Mouse (Mus musculus) liver, embryonic 11.5 days (tissue): ENCODE measurements around the gene Olfr1373. TPM values are rescaled to one million over a fixed set of nuclear protein-coding genes. Genes with fewer than 3 reads are reported as not detected.
"Not testable (repeated sequence)": the region's sequence is repeated elsewhere in the genome, so short reads cannot be mapped to it uniquely, and the experiment has no call there.

Experiments used
- ATAC-seq: fragments of 200-750 bp; cut with Nextera tagmentation; replicated peaks from 2 replicates; pipeline ENCODE4 v1.8.0; 2017; ENCODE audit warnings: moderate number of reproducible peaks, mild to moderate bottlenecking, moderate TSS enrichment, moderate library complexity; ENCODE audit not compliant: low FRiP score
- DNase-seq: peaks from one replicate; pipeline ENCODE4 v3.0.0-alpha.2; 2017; ENCODE audit warnings: low spot score
- H3K27ac ChIP-seq: fragments of 300-500 bp; sonication (generic); 2 replicates; pipeline ENCODE4 v1.5.1; 2014; ENCODE audit warnings: mild to moderate bottlenecking, low read depth, low read length, control low read depth
- H3K27me3 ChIP-seq: fragments of 300-500 bp; sonication (generic); replicated peaks from 2 replicates; pipeline ENCODE4 v1.6.1; 2014; ENCODE audit warnings: low read length, mixed read lengths; ENCODE audit not compliant: control insufficient read depth, insufficient read depth
- H3K36me3 ChIP-seq: fragments of 300-500 bp; sonication (generic); 2 replicates; pipeline ENCODE4 v1.6.1; 2014; ENCODE audit warnings: mild to moderate bottlenecking, low read length, moderate library complexity, mixed read lengths; ENCODE audit not compliant: control insufficient read depth, insufficient read depth
- H3K4me1 ChIP-seq: fragments of 300-500 bp; sonication (generic); replicated peaks from 2 replicates; pipeline ENCODE4 v1.6.1; 2014; ENCODE audit warnings: low read length, mixed read lengths; ENCODE audit not compliant: control insufficient read depth, insufficient read depth
- H3K4me2 ChIP-seq: fragments of 300-500 bp; sonication (generic); 2 replicates; pipeline ENCODE4 v1.6.1; 2014; ENCODE audit warnings: mild to moderate bottlenecking, control low read depth, moderate library complexity
- H3K4me3 ChIP-seq: fragments of 300-500 bp; sonication (generic); 2 replicates; pipeline ENCODE4 v1.5.1; 2014; ENCODE audit warnings: low read depth, low read length, control low read depth
- H3K9ac ChIP-seq: fragments of 300-500 bp; sonication (generic); 2 replicates; pipeline ENCODE4 v1.6.1; 2014; ENCODE audit warnings: low read depth, low read length, control low read depth
- H3K9me3 ChIP-seq: fragments of 300-500 bp; sonication (generic); 2 replicates; pipeline ENCODE4 v1.6.1; 2016; ENCODE audit warnings: low read length, inconsistent platforms, mixed read lengths; ENCODE audit not compliant: control insufficient read depth
- WGBS: fragments of 180-500 bp; shearing (Covaris S2); extraction: QIAGEN DNeasy Blood & Tissue Kit; methylation state at CpG from one replicate; pipeline ENCODE4 v1.1.7; 2014; 5-methylcytosine and 5-hydroxymethylcytosine counted together
- polyA plus RNA-seq: library from polyadenylated mRNA; unstranded; fragments of >200 nt; fragmentation: Nextera tagmentation; extraction: Ambion mirVana; gene quantifications from 2 replicates; pipeline ENCODE4 v1.2.1, GENCODE M21; 2014

Olfr1373 gene
- polyA plus RNA-seq, 1 experiment from 2014 or later = not detected

DNA sequence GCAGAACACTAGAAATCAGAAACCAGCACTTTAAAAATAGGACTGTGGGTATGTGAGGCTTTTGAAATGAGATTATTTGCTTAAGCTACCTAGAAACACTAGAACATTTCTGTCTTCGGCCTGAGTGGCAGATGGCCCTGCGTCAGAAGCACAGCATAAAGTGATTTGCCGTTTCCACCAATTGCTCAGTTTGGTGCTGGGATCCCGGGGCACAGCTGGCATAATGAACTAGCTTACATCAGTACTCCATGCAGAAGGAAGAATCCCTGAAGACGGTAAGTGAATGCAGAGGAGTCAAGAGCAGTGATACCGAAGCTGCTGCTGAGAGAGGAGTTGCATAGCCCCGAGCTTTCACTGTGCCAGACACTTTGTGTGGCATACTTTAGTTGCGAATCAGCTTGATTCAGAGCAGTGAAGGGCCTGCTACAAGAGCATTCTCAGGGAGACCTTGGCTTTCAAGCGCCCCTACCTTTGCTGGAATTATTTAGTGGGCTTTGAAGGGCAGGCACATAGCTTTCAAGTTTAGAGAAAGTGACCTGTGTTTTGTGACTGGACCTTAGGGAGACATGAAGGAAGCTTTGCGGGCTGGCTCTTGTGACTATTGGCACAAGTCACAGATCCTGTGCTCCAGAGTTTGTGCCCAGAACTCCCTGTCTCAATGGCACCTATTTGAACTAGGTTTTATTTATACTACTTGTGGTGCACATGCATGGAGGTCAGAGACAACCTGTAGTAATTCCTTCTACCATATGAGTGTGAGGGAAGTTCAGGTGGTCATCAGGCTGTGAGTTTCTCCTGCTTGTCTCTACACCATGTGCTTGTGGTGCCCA is 15.5 kb downstream of the Olfr1373 start:
- Histone ChIP-seq H3K9me3 (no peaks in the 10 kb centered on the region), H3K4me1 (no peaks in the 10 kb centered on the region), H3K4me3 (no peak overlapping the region), H3K4me2 (no peak overlapping the region), H3K27ac (no peak overlapping the region), H3K36me3 (peaks cover 2% of the 10 kb centered on the region; the same call in 1 of the 2 replicates), H3K9ac (no peak overlapping the region), H3K27me3 (no peaks in the 10 kb centered on the region)
- DNase-seq (no peak), ATAC-seq (no peak)
- 83% methylated on average over 10 of the region's 10 CpGs for WGBS

DNA sequence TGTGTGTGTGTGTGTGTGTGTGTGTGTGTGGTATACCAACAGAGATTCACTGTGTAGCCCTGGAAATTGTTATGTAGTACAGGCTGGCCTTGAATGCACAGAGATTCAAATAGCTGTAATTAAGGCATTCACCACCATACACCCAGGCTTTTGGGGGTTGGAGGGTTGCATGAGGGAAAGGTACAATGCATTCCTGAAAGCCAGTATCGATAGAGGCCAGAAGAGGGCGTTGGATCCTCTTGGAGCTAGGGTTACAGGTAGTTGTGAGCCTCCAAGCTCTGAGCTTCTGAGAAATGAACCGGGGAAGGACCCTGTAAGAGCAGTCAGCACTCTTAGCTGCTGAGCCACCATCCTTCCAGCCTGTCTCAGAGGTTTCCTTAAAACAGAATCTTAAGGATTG is 16.2 kb downstream of the Olfr1373 start:
- no peaks in the 10 kb centered on the region for H3K4me1 ChIP-seq
- no peak overlapping the region for H3K9ac ChIP-seq
- no peak overlapping the region for H3K4me2 ChIP-seq
- DNase-seq (no peak), ATAC-seq (no peak)
- peaks cover 8% of the 10 kb centered on the region; the same call in 1 of the 2 replicates for H3K36me3 ChIP-seq
- no peaks in the 10 kb centered on the region for H3K27me3 ChIP-seq
- no peak overlapping the region for H3K27ac ChIP-seq
- H3K4me3 ChIP-seq = no peak overlapping the region
- H3K9me3 ChIP-seq = no peaks in the 10 kb centered on the region
- WGBS = 27% methylated on average over 3 of the region's 3 CpGs

DNA sequence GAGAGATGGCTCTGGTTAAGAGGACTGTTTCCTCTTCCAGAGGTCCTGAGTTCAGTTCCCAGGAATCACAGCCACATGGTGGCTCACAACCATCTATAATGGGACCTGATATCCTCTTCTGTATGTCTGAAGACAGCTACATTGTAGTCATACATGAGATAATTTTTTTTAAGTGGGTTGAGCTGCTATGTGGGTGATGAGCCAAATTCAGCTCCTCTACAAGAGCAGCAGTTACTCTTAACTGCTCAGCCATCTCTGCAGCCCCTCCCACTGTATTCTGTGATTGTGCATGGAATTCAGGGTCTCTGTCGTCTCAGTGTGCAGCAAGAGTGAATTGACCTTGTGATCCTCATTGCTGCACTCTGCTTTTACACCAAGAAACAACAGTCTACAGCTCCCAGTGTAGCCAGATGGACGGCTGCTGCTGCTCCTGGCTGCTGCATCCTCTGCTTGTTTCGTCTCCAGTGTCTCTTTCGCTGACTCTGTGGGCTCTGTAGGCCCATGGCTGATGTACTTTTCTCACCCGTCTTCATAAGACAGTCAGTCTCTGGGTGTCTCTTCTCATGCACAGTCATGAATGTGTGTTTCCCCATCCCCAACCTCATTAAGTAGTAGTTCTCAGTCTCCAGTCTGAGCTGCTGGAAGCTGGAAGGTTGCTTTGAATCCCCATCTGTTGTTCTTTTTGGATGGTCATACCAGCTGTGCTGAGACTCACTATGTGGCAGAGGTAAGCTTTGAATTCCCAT is 16.8 kb downstream of the Olfr1373 start:
- Histone ChIP-seq H3K9me3 (no peaks in the 10 kb centered on the region), H3K9ac (no peak overlapping the region), H3K4me3 (no peak overlapping the region), H3K27me3 (no peaks in the 10 kb centered on the region), H3K27ac (no peak overlapping the region), H3K36me3 (peaks cover 12% of the 10 kb centered on the region), H3K4me2 (no peak overlapping the region), H3K4me1 (no peaks in the 10 kb centered on the region)
- ATAC-seq (no peak), DNase-seq (no peak)
- WGBS = 79% methylated on average over 5 of the region's 5 CpGs

DNA sequence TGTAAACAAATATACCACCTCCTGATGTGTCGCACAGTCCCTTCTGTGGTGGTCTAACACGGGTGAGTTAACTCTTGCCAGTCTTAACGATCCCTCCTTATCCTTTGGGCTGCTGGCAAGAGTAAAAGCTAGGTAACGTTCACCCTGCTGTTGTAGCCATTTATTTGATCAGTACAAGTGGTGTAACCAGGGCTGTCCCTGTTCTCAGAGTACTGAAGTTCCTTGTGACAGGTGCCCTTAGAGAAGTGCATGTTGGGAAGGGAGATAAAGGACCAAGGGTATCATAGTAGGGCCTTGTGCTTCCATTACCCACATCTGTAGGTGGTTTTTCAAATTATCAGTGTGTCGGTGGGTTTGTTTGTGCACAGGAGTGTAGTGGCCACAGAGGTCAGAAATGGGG is 17.6 kb downstream of the Olfr1373 start:
- DNase-seq (no peak), ATAC-seq (peak; percentile 19; the same call in 1 of the 2 replicates)
- Histone ChIP-seq H3K4me1 (no peaks in the 10 kb centered on the region), H3K36me3 (peaks cover 14% of the 10 kb centered on the region), H3K4me3 (no peak overlapping the region), H3K27me3 (no peaks in the 10 kb centered on the region), H3K9ac (no peak overlapping the region), H3K4me2 (no peak overlapping the region), H3K9me3 (no peaks in the 10 kb centered on the region), H3K27ac (no peak overlapping the region)
- 65% methylated on average over 5 of the region's 5 CpGs for WGBS

DNA sequence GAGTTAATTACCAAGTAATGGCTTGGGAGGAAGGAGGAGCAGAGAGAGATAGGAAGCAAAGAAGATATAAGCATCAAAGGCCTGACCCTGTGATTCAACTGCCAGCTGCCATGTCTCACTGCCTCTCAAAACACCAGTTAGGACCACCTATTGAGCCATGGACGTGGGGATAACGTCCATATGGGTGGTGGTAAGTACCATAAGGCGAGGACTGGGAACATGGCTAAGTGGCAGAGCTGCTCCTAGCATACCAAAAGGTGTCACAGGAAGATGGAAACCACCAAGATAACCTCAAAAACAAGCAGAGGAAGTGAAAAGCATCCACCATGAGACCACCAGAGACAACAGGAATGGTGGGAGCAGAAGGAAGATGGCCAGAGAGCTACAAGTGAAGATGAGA is 18.2 kb downstream of the Olfr1373 start:
- H3K4me1 ChIP-seq = no peaks in the 10 kb centered on the region
- no peaks in the 10 kb centered on the region for H3K9me3 ChIP-seq
- H3K36me3 ChIP-seq = peaks cover 18% of the 10 kb centered on the region
- DNase-seq = no peak
- no peaks in the 10 kb centered on the region for H3K27me3 ChIP-seq
- no peak overlapping the region for H3K9ac ChIP-seq
- ATAC-seq = no peak
- WGBS = 68% methylated on average over 3 of the region's 3 CpGs
- H3K4me3 ChIP-seq = no peak overlapping the region
- no peak overlapping the region for H3K27ac ChIP-seq
- H3K4me2 ChIP-seq = no peak overlapping the region

DNA sequence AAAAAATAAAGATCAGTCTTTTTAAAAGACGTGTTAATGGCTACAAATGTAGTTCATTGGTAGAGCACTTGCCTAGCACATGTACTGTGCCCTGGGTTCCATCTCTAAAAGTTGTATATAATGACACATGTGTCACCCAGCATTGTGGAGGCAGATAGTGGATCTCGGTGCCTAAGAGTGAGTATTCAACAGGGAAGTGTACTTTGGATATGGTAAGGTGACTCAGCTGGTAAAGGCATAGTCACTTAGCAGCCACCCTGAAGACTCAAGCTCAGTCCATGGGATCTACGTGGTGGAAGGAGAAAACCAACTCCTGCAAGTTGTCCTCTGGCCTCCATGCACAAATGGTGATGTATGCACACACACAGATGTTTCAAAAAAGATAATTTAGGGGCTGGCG is 20.9 kb downstream of the Olfr1373 start:
- DNase-seq (no peak), ATAC-seq (peak; percentile 53; the same call in 1 of the 2 replicates)
- Histone ChIP-seq H3K27me3 (no peaks in the 10 kb centered on the region), H3K4me3 (no peak overlapping the region), H3K9ac (no peak overlapping the region), H3K27ac (no peak overlapping the region), H3K4me2 (no peak overlapping the region), H3K36me3 (peaks cover 41% of the 10 kb centered on the region), H3K4me1 (no peaks in the 10 kb centered on the region), H3K9me3 (no peaks in the 10 kb centered on the region)
- 82% methylated on average over 4 of the region's 4 CpGs for WGBS

DNA sequence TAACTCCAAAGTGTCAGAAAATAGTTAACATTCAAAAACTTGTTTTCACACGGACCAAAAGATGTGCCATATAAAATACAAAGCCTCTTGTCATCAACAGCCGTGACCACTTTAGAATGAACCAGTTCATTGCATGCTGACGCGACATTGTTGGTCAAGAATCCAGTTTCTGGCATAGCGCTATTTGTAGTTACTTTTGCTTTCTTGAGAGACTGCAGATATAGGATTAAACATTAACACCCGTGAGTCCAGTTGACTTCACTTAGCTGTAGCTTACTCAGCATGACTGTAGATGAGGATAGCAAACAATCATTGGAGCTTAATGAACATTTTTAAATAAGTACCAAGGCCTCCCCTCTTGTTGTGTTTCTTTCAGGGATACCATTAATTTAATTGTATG is 23.3 kb downstream of the Olfr1373 start:
- H3K36me3 ChIP-seq = peaks cover 63% of the 10 kb centered on the region
- no peaks in the 10 kb centered on the region for H3K4me1 ChIP-seq
- H3K27ac ChIP-seq = no peak overlapping the region
- H3K9ac ChIP-seq = no peak overlapping the region
- H3K4me3 ChIP-seq = no peak overlapping the region
- DNase-seq (no peak), ATAC-seq (no peak)
- no peaks in the 10 kb centered on the region for H3K27me3 ChIP-seq
- H3K9me3 ChIP-seq = no peaks in the 10 kb centered on the region
- WGBS = 91% methylated on average over 6 of the region's 6 CpGs
- H3K4me2 ChIP-seq = no peak overlapping the region

DNA sequence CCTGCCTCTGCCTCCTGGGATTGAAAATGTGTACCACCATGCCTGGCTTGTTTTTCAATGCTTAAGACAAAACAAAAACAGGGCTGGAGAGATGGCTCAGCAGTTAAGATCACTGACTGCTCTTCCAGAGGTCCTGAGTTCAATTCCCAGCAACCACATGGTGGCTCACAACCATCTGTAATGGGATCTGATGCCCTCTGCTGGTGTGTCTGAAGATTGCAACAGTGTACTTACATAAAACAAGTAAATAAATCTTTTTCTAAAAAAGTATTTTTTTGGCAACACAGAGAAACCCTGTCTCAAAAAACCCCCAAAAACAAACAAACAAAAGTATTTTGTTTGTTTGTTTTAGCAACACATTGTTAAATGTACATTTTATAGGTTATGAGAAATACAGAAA is 24.9 kb downstream of the Olfr1373 start:
- not testable (repeated sequence) for DNase-seq, ATAC-seq, H3K9ac ChIP-seq, H3K4me1 ChIP-seq, H3K27me3 ChIP-seq, H3K4me3 ChIP-seq, H3K9me3 ChIP-seq, H3K27ac ChIP-seq, H3K4me2 ChIP-seq
- H3K36me3 ChIP-seq = peaks cover 73% of the 10 kb centered on the region
